Mouse (Mus musculus): Measurements from ENCODE around the gene Ptgir. TPM values are rescaled to one million over a fixed set of nuclear protein-coding genes. Genes with fewer than 3 reads are reported as not detected.

Gene Ptgir
- polyA plus RNA-seq, 1 experiment = not detected

DNA sequence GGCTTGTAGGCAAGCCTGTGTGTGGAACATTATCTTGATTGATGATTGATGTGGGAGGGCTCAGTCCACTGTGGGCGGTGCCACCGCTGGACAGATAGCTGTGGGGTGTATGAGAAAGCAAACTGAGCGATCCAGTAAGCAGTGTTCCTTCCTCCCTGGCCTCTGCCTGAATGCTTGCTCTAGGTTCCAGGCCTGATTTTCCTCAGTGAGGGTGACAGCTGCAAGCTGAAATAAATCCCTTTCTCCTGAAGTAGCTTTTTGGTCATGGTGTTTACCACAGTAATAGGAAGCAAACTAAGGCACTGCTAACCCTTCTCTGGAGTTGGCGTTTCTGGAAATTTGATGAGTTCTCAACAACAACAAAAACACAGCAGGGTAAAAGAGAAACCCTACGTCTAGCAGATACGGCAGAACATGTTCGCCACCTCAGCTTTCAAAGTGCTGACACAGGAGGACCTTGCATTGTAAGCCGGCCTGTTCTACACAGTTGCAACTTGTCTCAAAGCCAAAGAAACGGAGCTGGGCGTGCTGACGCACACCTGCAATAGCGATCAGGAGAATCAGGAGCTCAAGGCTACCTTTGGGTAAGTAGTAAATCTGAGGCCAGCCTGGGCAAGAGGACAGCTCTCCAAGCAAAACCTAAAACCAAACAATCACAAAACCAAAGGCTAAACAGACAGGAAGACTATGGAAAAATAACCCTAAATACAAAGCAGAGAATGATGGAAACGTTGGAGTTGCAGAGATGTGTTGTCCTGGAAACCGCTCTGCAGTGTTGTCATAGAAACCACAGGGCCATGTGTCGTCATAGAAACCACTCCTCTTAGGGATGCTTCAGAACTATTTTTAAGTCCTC, 50.3 kb downstream of the Ptgir start:
- H3K27me3 ChIP-seq (ENCODE audit: control insufficient read depth, insufficient read depth, low read length, poor library complexity, severe bottlenecking) = no peaks in the 10 kb centered on the region
- H3K4me1 ChIP-seq (ENCODE audit: control insufficient read depth, insufficient read depth, low read length) = no peaks in the 10 kb centered on the region
- no peak for TF ChIP-seq POLR2A (IDR thresholded peaks at IDR 0.05; ENCODE audit: insufficient read depth, low read length)
- no peak for TF ChIP-seq CTCF (IDR thresholded peaks at IDR 0.05; ENCODE audit: low read depth, low read length)
- no peak for TF ChIP-seq EP300 (IDR thresholded peaks at IDR 0.05; ENCODE audit: insufficient read depth, low read depth, low read length)
- no peak overlapping the region for H3K4me3 ChIP-seq (ENCODE audit: low read depth, low read length)
- H3K27ac ChIP-seq (ENCODE audit: insufficient read depth, low read length) = no peak overlapping the region
- H3K9me3 ChIP-seq (replicated peaks; ENCODE audit: control insufficient read depth, insufficient read depth, low read length, poor library complexity, severe bottlenecking) = no peaks in the 10 kb centered on the region
- H3K36me3 ChIP-seq (ENCODE audit: control insufficient read depth, insufficient read depth, low read length, poor library complexity, severe bottlenecking) = no peaks in the 10 kb centered on the region
- no peak overlapping the region for H3K9ac ChIP-seq (ENCODE audit: low read depth, poor library complexity, severe bottlenecking)

DNA sequence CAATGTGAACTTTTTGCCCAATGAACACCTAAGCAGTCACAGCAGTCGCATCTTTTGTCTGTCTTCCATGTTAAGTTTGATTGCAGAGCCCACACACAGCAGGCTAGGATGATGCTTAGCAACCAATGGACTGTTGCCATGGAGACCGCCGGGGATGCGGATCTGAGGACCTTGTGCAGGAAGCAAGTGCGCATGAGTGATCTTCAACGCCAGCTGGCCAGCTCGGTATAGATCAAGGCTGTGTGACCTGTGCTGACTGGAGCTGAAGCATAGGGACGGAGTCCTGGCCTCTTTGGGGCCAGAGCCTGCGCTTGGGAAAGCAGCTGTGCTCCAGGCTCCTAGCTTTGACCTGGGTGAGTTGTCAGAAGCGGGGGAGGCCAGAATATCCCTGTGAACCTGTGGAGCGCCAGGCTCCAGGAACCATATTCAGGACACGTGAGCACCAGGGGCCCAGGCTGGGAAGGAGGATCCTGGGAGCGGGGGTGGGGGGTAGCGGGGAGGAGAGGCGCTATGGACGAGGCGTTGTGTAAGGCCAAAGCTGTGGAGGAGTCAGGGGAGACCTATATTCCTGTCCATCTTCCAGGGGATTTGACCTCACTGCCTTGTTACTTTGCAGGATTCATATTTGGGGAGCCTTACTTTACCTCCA, 53.4 kb downstream of the Ptgir start, which contains the start of gene Pnmal1:
Gene Pnmal1 (plus strand): TSS at position 141 of the 649 bp plus-strand sequence.
- no peak within 1 kb of the TSS for H3K27ac ChIP-seq (ENCODE audit: insufficient read depth, low read length)
- H3K9ac ChIP-seq (ENCODE audit: low read depth, poor library complexity, severe bottlenecking) = no peak within 1 kb of the TSS
- no peak for TF ChIP-seq POLR2A (IDR thresholded peaks at IDR 0.05; ENCODE audit: insufficient read depth, low read length)
- no peaks in the 10 kb centered on the region for H3K4me1 ChIP-seq (ENCODE audit: control insufficient read depth, insufficient read depth, low read length)
- no peaks in the 10 kb centered on the region for H3K36me3 ChIP-seq (ENCODE audit: control insufficient read depth, insufficient read depth, low read length, poor library complexity, severe bottlenecking)
- no peaks in the 10 kb centered on the region for H3K9me3 ChIP-seq (replicated peaks; ENCODE audit: control insufficient read depth, insufficient read depth, low read length, poor library complexity, severe bottlenecking)
- H3K4me3 ChIP-seq (ENCODE audit: low read depth, low read length) = no peak within 1 kb of the TSS
- H3K27me3 ChIP-seq (ENCODE audit: control insufficient read depth, insufficient read depth, low read length, poor library complexity, severe bottlenecking) = no peaks in the 10 kb centered on the region; the same call in 1 of the 2 replicates

Other genes with a start within 250 kb of the Ptgir start
- not detected in 2 replicates for gene Ceacam15, start 230.8 kb upstream of the Ptgir start, polyA plus RNA-seq (2011; ENCODE audit: insufficient read depth, insufficient read length, low read depth, missing spikeins)
- not detected in 2 replicates for gene Ceacam9, start 184.6 kb upstream of the Ptgir start, polyA plus RNA-seq (2011; ENCODE audit: insufficient read depth, insufficient read length, low read depth, missing spikeins)
- gene Ap2s1, start 168.1 kb upstream of the Ptgir start, polyA plus RNA-seq (2011; ENCODE audit: insufficient read depth, insufficient read length, low read depth, missing spikeins) = 88.3 and 91.5 TPM in 2 replicates
- 101 and 108 TPM in 2 replicates for gene Slc1a5, start 125.2 kb upstream of the Ptgir start, polyA plus RNA-seq (2011; ENCODE audit: insufficient read depth, insufficient read length, low read depth, missing spikeins)
- gene Strn4, start 90.6 kb upstream of the Ptgir start, polyA plus RNA-seq (2011; ENCODE audit: insufficient read depth, insufficient read length, low read depth, missing spikeins) = 53.5 and 55.5 TPM in 2 replicates
- gene Fkrp, start 89.8 kb upstream of the Ptgir start, polyA plus RNA-seq (2011; ENCODE audit: insufficient read depth, insufficient read length, low read depth, missing spikeins) = 14.7 and 17.4 TPM in 2 replicates
- 18.4 and 18.5 TPM in 2 replicates for gene Prkd2, start 63.6 kb upstream of the Ptgir start, polyA plus RNA-seq (2011; ENCODE audit: insufficient read depth, insufficient read length, low read depth, missing spikeins)
- gene Dact3, start 31.2 kb upstream of the Ptgir start, polyA plus RNA-seq (2011; ENCODE audit: insufficient read depth, insufficient read length, low read depth, missing spikeins) = 19.2 and 20.8 TPM in 2 replicates
- gene Gng8, start 14.7 kb upstream of the Ptgir start, polyA plus RNA-seq (2011; ENCODE audit: insufficient read depth, insufficient read length, low read depth, missing spikeins) = 4.5 and 4.6 TPM in 2 replicates
- 358 and 368 TPM in 2 replicates for gene Calm3, start 17.6 kb downstream of the Ptgir start, polyA plus RNA-seq (2011; ENCODE audit: insufficient read depth, insufficient read length, low read depth, missing spikeins)
- 1.5 and 1.6 TPM in 2 replicates for gene Pnmal2, start 38.2 kb downstream of the Ptgir start, polyA plus RNA-seq (2011; ENCODE audit: insufficient read depth, insufficient read length, low read depth, missing spikeins)
- gene Pnmal1, start 53.2 kb downstream of the Ptgir start, polyA plus RNA-seq (2011; ENCODE audit: insufficient read depth, insufficient read length, low read depth, missing spikeins) = not detected in 2 replicates
- gene Gm42372, start 76.6 kb downstream of the Ptgir start, polyA plus RNA-seq (2011; ENCODE audit: insufficient read depth, insufficient read length, low read depth, missing spikeins) = 1.1 and 1.2 TPM in 2 replicates
- 4.2 and 4.4 TPM in 2 replicates for gene Ccdc8, start 86.2 kb downstream of the Ptgir start, polyA plus RNA-seq (2011; ENCODE audit: insufficient read depth, insufficient read length, low read depth, missing spikeins)
- 106 and 107 TPM in 2 replicates for gene Ppp5c, start 121.4 kb downstream of the Ptgir start, polyA plus RNA-seq (2011; ENCODE audit: insufficient read depth, insufficient read length, low read depth, missing spikeins)
- gene Hif3a, start 155.9 kb downstream of the Ptgir start, polyA plus RNA-seq (2011; ENCODE audit: insufficient read depth, insufficient read length, low read depth, missing spikeins) = 11.9 and 14.0 TPM in 2 replicates
- gene Psg16, start 167.6 kb downstream of the Ptgir start, polyA plus RNA-seq (2011; ENCODE audit: insufficient read depth, insufficient read length, low read depth, missing spikeins) = 0.29 and 3.3 TPM in 2 replicates
- 0.41 and 0.73 TPM in 2 replicates for gene Ceacam3, start 243.8 kb downstream of the Ptgir start, polyA plus RNA-seq (2011; ENCODE audit: insufficient read depth, insufficient read length, low read depth, missing spikeins)